Mouse (Mus musculus) embryonic stem cell, embryonic (primary cell): Measurements from ENCODE around the gene Gm28635.
"Not testable (repeated sequence)": the region's sequence is repeated elsewhere in the genome, so short reads cannot be mapped to it uniquely, and the experiment has no call there.

ENCODE experiments used
- CTCF ChIA-PET, 4 experiments: fragments of 300-600 bp in 2 of 4; fragments of 350-600 bp in 2 of 4; sonication (Branson Sonifier 250); formaldehyde crosslinking; loops; one replicate each; lab custom pipeline; 2022; ENCODE audit warnings: inconsistent platforms in 2 of 4; lab: Charles Lee
- POLR2A ChIA-PET, 4 experiments: fragments of 300-600 bp in 2 of 4; fragments of 350-600 bp in 2 of 4; sonication (Branson Sonifier 250); formaldehyde crosslinking; loops; one replicate each; lab custom pipeline; 2022; ENCODE audit warnings: antibody characterized with exemption in 4 of 4, inconsistent platforms in 1 of 4; lab: Charles Lee

Gm28635 gene

DNA sequence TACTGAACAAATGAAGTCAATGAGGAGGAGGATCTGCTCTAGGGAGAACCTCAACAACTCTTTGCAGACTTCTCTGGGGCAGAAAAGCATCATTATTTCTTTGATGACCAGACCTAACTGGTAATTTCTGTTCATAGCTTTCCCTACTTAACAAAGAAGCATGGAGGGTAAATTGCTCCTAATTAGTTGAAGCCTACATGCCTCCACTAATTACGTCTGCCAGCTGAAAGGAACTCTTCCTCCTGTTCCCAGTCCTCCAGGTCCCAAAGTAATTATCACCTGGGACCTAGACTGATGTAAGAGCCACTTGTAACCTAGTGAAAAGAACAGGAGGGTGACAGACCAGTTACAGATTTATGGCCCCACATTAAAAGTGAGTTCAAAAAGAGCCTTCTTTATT is 29.7 kb upstream of the Gm28635 start:
- CTCF ChIA-PET, result interaction anchor here in 1 of 4 experiments (0.8 kb wide), 1 partner anchor 29 kb away, joined by 3 read pairs; no protein-coding TSS in a partner anchor
- POLR2A ChIA-PET, result interaction anchor here in 2 of 4 experiments (0.6 to 8.6 kb wide), 7 partner anchors 9 to 38 kb away, joined by 3 to 83 read pairs (median 4); partner anchors contain the start of gene Gm19426 (in 1 of the 2)

DNA sequence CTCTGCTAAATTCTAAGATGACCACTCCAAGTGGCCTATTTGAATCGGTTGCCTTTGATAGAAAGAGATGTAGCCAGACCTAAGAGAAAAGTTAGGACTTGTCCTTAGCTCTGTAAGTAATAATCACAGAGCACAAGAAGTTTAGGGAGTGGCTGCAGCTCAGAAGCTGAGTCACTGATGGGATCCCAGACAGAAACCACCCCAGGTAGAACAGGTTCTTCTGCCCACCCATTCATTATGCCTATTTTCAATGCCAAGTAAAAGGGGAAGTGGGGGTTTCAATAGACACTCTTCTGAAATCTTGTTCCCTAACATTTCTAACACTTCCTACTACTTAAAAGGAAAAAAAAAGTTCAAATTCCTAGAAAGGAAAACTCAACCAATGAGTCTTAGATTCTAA is 27.5 kb upstream of the Gm28635 start:
- POLR2A ChIA-PET, result interaction anchor here in 3 of 4 experiments (0.8 to 5.8 kb wide), 20 partner anchors 9 to 224 kb away, joined by 3 to 22 read pairs (median 4); partner anchors contain the start of genes Clp1 (in 2 of the 3), Gm19426 (in 1 of the 3), Gm28635 (in 1 of the 3) and Med19 (in 1 of the 3)
- CTCF ChIA-PET, result interaction anchor here in 1 of 4 experiments (0.9 kb wide), 1 partner anchor 93 kb away, joined by 3 read pairs; the partner anchor contains the start of gene Ube2l6

DNA sequence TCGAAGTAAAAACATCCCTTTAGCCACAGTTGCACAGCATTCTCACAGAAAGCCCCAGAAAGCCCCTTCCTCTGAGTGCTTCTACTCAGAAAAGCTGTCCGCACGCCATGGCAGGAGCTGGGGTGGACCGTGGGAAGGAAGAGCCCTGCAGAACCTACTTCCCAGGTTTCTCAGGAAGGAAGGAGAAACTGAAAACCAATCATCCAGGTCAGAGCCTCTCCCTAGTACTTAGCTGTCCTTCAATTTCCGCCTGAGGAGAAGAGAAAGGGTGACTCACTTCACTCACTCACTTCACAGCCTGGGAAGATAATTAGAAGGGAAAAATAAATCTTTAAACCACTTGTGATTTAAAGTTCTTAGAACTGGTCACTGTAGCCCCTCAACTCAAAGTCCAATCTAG is 26.5 kb upstream of the Gm28635 start:
- CTCF ChIA-PET, result interaction anchor here in 1 of 4 experiments (0.6 kb wide), 1 partner anchor 133 kb away, joined by 3 read pairs; no protein-coding TSS in a partner anchor
- POLR2A ChIA-PET, result interaction anchor here in 3 of 4 experiments (0.5 to 5.8 kb wide), 16 partner anchors 8 to 253 kb away, joined by 3 to 22 read pairs (median 4); partner anchors contain the start of gene Clp1 (in 1 of the 3)

DNA sequence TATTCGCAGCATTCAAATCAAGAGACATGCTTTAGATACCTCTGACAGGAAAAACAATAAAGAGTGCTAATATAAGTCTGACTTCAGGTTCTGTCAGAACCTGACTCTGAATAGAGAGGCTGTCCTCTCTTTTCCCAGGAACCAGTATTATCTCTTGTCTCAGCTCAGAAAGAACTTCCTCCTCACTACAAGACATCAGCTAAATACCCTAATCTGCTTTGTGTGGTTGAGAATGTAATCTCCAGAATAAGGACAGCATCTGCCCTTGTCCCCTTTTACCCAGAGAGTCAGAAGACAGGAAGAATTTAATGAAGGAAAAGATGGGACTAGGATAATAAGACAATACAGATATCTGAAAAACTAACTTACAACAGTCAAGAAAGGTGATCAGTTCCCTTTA is 25.7 kb upstream of the Gm28635 start:
- CTCF ChIA-PET, result no interaction called here

DNA sequence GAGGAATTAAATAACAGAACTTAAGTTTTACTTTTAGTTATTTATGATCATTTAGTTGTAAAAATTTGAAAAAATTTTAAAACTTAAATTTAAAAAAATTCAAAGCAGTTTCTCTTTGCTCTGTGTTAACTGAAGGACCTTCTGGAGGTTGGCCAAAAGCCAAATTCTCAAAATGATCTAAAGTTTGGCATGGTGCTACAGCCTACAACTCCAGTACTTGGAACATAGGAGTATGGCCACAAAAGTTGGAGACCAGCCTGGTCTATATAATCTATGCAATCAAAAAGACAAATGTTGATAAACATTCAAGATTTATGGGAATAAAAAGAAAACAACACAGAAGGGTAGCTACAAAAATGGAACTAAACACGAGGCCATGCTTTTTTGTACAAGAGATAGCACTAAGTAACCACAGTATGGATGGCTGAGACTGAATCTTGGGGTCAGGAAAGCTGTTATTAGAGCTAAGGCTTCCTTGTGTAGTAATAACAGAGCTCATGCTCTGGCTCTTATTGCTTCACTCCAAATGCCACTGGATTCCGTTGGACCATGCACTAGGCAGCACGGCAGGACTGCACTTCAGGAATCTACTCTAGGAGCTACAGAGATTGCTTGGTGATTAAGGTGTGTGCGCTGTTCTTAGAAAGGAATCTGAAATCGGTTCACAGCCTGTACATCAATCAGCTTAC is 17.3 kb upstream of the Gm28635 start:
- POLR2A ChIA-PET, result interaction anchor here in 2 of 4 experiments (0.9 to 7.4 kb wide), 12 partner anchors 10 to 80 kb away, joined by 3 to 68 read pairs (median 8); partner anchors contain the start of genes Gm19426 (in 1 of the 2), Gm28635 (in 1 of the 2), Med19 (in 1 of the 2) and Selenoh (in 1 of the 2)

More for the DNA sequence above, 25.7 kb upstream of the Gm28635 start:
- POLR2A ChIA-PET, result interaction anchor here in 3 of 4 experiments (0.5 to 5.8 kb wide), 7 partner anchors 7 to 253 kb away, joined by 3 to 26 read pairs (median 5); partner anchors contain the start of gene Selenoh (in 1 of the 3)

DNA sequence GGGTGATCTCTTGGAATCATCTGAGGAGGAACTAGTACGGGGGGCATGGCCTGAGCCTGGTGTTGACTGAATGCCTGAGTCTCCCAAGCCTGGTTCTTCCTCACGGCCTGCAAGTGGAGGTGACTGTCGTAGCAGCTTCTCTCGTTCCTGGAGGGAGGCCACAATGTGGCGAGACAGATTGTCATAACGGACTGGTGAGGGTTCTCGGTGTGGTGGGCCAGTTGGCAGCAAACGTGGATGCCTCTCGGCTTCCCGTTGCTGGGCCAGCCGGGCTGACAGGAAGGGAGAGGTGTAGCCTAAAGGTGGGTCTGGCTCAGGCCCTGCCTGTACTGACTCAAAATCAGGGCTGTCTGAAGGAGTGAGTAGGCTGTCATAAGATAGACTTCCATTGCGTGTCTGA is 12.2 kb upstream of the Gm28635 start:
- ChIA-PET POLR2A (interaction anchor here in 2 of 4 experiments (0.8 to 2.2 kb wide), 13 partner anchors 10 to 215 kb away, joined by 3 to 22 read pairs (median 5); partner anchors contain the start of genes Med19 (in 2 of the 2), Selenoh (in 2 of the 2) and Gm28635 (in 1 of the 2)), CTCF (interaction anchor here in 1 of 4 experiments (1.0 kb wide), 1 partner anchor 51 kb away, joined by 4 read pairs; no protein-coding TSS in a partner anchor)

More for the DNA sequence above, 17.3 kb upstream of the Gm28635 start:
- CTCF ChIA-PET, result interaction anchor here in 3 of 4 experiments (0.6 to 1.0 kb wide), 3 partner anchors 77 to 195 kb away, joined by 3 to 5 read pairs (median 3); no protein-coding TSS in a partner anchor

DNA sequence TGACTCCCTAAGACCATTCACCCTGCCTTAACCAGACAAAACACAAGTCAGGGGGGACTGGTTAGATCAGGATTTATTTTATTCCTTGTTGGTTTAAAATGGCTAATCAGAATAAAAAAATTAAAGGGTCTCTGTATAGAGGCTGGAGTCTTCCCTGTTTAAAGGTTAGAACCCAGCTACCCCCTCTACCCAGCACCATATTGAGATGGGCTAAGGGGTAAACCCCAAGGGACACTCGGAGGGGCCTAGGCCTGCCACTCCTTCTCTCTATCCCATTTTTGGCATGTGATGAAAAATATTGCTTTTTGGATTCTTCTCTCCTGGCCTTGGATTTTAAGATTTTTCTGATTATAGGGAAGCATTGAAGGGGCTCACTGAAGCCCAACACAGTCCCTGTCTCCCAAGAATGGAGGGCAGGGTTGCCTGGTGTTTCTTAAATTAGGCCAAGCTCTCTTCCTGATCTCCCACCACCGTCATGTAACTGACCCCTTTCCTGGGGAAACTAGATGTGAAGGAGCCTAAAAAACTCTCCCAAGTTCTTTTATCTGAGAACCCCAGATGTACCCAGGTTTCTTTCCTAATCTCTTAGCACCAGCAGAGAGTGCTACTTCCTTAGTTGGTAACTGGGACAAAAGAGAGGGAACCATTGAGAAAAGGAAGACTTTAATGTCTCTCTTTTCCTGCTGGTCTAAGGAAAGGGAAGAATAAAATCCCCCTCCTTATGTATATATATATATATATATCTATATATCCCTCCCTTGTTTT is 10.4 kb upstream of the Gm28635 start:
- CTCF ChIA-PET, result interaction anchor here in 1 of 4 experiments (0.6 kb wide), 1 partner anchor 27 kb away, joined by 3 read pairs; no protein-coding TSS in a partner anchor
- POLR2A ChIA-PET, result interaction anchor here in 2 of 4 experiments (0.7 to 2.3 kb wide), 15 partner anchors 8 to 122 kb away, joined by 3 to 11 read pairs (median 4); partner anchors contain the start of genes Gm28635 (in 2 of the 2), Med19 (in 2 of the 2), Clp1 (in 1 of the 2) and Selenoh (in 1 of the 2)

DNA sequence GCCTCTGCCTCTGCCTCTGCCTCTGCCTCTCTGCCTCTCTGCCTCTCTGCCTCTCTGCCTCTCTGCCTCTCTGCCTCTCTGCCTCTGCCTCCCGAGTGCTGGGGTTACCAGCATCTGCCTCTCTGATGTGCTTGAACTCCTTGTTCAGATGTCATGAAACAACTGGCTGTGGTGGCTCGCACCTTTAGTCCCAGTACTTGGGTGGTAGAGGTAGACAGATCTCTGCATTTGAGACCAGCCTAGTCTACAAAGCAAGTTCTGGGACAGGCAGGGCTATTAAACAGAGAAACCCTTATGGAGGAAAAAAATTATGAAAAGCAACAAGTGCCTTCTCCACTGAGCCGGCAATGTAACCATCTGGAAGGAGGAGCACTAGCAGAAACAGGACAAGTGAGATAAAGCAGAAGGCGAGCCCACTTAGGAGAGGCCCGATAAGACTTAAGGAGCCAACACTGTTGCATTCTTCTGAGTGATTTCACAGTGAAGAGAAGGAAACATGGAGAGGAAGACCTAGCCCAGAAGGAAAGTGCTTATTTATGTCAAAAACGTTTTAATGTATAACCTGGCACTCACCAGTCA is 4.9 kb upstream of the Gm28635 start:
- ChIA-PET CTCF (no interaction called here), POLR2A (interaction anchor here in 2 of 4 experiments (0.6 to 1.6 kb wide), 6 partner anchors 14 to 121 kb away, joined by 3 to 4 read pairs (median 3); no protein-coding TSS in a partner anchor)

DNA sequence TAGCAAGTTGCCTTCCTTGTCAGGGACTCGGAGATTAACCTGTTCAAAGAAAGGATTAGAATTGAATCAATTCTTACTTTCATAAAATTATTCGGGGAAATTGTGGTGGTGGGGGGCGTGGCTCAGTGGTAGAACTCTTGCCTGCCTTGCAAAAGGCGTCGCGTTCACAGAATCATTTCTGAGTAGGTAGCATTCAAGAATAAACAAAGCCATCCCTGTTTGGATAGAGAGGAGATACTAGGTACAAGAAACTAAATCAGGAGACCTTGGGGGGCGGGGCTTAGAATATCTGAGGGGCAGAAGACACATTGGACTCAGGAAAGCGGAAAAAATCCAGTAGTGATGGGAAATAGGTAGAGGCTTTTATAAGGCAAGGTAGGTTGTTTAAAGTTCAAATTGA is 1.2 kb upstream of the Gm28635 start, which contains the start of gene Tmx2:
TSS of gene Tmx2 (minus strand) at position 125 of the 400 bp plus-strand sequence.
- CTCF ChIA-PET, result no interaction called here

DNA sequence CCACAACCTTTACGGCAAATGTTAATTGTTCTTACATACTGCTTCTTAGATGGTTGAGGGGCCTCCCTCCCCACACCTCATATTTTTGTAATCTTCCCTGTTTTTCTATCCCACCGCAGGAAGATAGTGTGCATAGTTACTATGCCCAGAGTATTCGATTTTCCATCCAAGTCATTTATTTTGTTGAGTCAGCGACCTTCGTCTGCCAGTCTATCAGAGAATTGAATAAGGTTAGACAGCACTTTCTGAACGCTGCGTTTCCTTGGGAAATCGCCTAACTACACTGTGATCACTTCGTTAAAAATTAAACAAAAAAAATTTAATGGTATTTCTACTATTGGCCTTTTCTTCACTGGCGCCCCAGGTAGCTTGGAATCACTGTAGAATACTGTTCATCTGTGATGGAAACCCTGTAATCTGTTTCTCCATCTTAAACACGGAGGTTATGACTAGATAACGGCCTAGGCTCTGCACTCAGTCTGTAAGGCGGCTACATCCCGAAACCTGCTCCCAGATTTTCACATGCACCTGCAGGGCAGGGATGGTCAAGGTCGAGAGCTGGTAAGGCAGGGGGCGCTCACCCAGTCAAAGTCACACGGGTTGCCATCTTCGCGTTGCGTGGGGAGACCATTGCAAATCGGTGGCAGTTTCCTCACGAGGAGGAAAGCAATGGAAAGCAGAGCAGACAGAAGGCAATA is 422 bp downstream of the Gm28635 start:
- ChIA-PET CTCF (interaction anchor here in 3 of 4 experiments (0.5 to 1.2 kb wide), 4 partner anchors 25 to 223 kb away, joined by 3 to 5 read pairs (median 4); no protein-coding TSS in a partner anchor), POLR2A (interaction anchor here in 3 of 4 experiments (0.5 to 2.6 kb wide), 33 partner anchors 8 to 191 kb away, joined by 3 to 16 read pairs (median 4); partner anchors contain the start of genes Clp1 (in 2 of the 3), Ctnnd1 (in 2 of the 3), Gm19426 (in 1 of the 3) and Serping1 (in 1 of the 3))

More for the DNA sequence above, 1.2 kb upstream of the Gm28635 start, which contains the start of gene Tmx2:
- POLR2A ChIA-PET, result interaction anchor here in 1 of 4 experiments (1.0 to 1.4 kb wide), 4 partner anchors 10 to 36 kb away, joined by 3 to 7 read pairs (median 4); no protein-coding TSS in a partner anchor

DNA sequence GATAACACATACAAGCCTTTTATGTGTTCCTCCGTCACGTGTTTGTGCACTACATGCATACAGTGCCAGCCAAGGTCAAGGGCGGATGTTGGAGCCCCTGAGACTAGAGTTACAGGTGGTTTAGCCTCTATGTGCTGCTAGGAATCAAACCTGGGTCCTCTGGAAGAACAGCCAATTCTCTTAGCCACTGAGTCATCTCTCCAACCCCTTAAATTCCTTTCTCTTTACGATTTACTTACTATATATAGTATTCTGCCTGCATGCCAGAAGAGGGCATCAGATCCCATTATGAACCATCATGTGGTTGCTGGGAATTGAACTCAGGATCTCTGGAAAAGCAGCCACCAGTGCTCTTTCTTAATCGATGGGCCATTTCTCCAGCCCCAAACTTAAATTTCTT is 6.3 kb downstream of the Gm28635 start:
- POLR2A ChIA-PET, result interaction anchor here in 2 of 4 experiments (0.7 to 8.3 kb wide), 10 partner anchors 10 to 212 kb away, joined by 3 to 76 read pairs (median 10); partner anchors contain the start of genes Gm19426 (in 2 of the 2) and Ube2l6 (in 1 of the 2)
- CTCF ChIA-PET, result not testable (repeated sequence)

DNA sequence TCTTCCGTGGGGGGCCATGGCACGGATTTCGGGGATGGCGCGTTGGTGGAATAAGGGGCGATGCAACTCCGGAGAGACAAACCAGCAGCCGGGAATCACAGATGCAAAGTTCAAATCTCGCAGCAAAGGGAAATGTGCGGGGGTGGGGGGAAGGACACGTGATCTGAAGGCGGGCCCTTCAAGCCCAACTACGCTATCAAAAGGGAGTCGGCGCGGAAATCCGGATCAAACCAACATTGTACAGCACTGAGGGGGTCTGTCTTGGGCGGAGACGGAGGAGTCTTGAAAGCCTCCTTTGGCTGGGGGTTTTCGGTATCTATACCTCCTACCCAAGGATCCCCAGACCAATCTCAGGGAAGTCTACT is 7.3 kb downstream of the Gm28635 start, which contains the start of gene Selenoh:
TSS of gene Selenoh (minus strand) at position 202 of the 365 bp plus-strand sequence.
- CTCF ChIA-PET, result interaction anchor here in 2 of 4 experiments (0.6 to 0.7 kb wide), 3 partner anchors 17 to 348 kb away, joined by 3 read pairs; no protein-coding TSS in a partner anchor
- POLR2A ChIA-PET, result interaction anchor here in 3 of 4 experiments (0.6 to 8.3 kb wide), 51 partner anchors 8 to 876 kb away, joined by 3 to 76 read pairs (median 5); partner anchors contain the start of genes Gm19426 (in 2 of the 3), Timm10 (in 2 of the 3), Clp1 (in 1 of the 3) and Ctnnd1 (in 1 of the 3)

DNA sequence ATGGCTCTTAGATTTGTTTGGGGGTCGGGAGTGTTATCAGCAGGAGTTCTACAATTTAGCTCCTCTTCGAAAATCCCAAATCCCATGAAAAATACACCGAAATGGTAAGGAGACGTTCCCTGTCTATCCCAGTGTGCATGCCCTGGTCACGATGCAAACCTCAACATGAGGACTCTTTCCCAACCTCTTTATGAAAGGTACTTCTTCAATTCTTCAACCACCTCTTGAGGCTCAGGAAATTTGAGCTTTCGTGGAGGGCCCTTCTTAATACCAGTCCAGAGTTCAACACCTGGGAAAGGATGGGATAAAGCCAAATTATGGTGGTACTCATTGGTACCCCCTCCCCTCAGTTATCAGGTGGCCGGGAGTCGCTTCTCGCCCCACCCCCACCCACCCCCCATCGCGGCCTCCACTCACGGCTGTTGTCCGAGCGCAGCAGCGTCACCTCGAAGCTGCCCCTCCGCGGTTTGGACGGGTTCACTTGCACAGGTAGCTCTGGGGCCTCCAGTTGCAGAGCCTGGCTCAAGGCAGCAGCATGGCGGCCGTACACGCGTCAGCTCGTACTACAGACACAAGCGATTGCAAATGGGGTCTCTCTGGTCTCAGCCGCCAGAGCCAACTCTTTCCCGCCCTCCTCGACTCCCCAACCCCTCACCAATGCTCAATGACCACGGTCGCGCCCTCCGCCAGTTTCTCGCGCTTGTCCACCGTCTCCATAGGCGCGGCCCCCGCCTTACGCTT is 7.8 kb downstream of the Gm28635 start:
- CTCF ChIA-PET, result interaction anchor here in 2 of 4 experiments (0.6 to 1.0 kb wide), 5 partner anchors 16 to 349 kb away, joined by 3 read pairs; partner anchors contain the start of gene Ube2l6 (in 1 of the 2)
- POLR2A ChIA-PET, result interaction anchor here in 3 of 4 experiments (0.6 to 8.3 kb wide), 76 partner anchors 8 to 875 kb away, joined by 3 to 76 read pairs (median 4); partner anchors contain the start of genes Ctnnd1 (in 2 of the 3), Gm19426 (in 2 of the 3), Gm28635 (in 2 of the 3) and Med19 (in 2 of the 3)

DNA sequence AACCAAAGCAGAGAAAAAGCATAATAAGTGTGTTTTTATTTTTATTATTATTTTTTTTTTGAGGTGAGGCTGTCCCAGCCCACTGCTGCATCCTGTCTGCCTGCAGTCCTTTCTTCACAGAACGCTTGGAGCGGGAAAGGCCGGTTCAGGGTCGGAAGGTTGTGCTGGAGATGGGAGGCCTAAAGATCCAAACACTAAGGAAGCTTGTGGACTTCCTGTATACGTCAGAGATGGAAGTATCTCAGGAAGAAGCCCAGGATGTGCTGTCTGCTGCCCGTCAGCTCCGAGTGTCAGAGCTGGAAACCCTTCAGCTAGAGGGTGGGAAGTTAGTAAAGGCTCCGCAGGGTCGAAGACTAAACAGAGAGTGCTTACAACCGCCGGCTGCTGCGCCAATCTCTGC is 11.8 kb downstream of the Gm28635 start:
- POLR2A ChIA-PET, result interaction anchor here in 3 of 4 experiments (0.6 to 8.3 kb wide), 34 partner anchors 11 to 209 kb away, joined by 3 to 76 read pairs (median 4); partner anchors contain the start of genes Ctnnd1 (in 2 of the 3), Gm28635 (in 2 of the 3), Clp1 (in 1 of the 3) and Med19 (in 1 of the 3)
- CTCF ChIA-PET, result no interaction called here

DNA sequence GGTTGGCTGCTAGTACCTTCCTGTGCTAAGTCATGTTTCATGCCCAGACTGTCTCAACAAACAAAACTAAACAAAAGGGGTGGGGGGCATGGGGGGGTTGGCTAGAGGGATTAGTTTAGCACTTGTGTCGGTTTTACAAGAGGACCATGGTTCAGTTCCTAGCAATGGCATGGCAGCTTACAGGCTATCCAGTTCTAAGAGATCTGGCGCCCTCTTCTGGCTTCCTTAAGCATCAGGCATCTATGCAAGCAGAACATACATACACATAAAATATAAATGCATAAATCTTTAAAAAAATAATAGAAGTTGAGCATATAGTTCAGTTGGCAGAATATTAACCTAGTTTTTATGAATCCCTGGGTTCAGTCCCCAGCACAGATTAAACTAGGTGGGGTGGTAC is 15.0 kb downstream of the Gm28635 start:
- ChIA-PET POLR2A (interaction anchor here in 2 of 4 experiments (0.7 to 4.4 kb wide), 5 partner anchors 7 to 80 kb away, joined by 3 to 30 read pairs (median 3); partner anchors contain the start of gene Ctnnd1 (in 1 of the 2)), CTCF (interaction anchor here (0.5 to 2.3 kb wide), 16 partner anchors 12 to 227 kb away, joined by 3 to 11 read pairs (median 4); partner anchors contain the start of gene Ctnnd1 (in 1 of the 4))
